Mouse (Mus musculus): ENCODE results near the gene Rhbdl1. TPM values are rescaled to one million over a fixed set of nuclear protein-coding genes. Genes with fewer than 3 reads are reported as not detected.

Gene Rhbdl1
- polyA plus RNA-seq, 1 experiment from 2014 or later = 1.9 TPM

DNA sequence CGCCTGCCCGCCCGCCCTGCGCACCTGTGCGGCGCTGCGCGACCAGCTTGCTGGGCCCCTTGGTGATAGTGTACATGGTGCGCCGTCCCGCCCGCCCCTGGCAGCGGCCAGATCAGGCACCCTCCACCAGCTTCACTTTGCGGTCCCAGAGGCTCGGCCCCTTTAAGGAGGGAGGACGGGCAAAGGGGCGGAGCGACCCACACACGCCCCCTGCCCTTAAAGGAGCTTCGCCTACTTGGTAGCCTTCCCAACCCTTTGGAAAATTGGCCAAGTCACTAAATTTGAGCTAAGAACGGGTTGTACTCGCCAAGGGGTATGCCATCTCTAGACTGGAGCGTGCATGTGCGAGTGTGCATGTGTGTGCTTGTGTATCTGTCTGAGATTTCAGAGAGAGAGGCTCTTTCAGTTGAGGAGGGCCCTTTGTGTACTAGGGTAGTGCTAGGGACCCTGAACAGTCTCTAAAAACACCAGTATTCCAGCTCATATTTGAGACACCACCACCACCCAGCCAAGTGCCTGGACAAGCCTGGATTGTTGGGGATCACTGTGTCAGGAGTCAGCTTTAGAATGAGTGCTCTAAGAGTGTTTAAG, 31.6 kb upstream of the Rhbdl1 start, which contains the start of gene Mcrip2:
Gene Mcrip2, minus strand, starts transcription at position 164 of the 591 bp plus-strand sequence.
- ATAC-seq = peak; percentile 92
- peak within 1 kb of the TSS; percentile 66 for H3K4me3 ChIP-seq (replicated peaks)
- under 1% methylated on average over 24 of the region's 24 CpGs for WGBS
- no peaks in the 10 kb centered on the region for H3K36me3 ChIP-seq
- H3K27ac ChIP-seq = peak within 1 kb of the TSS; percentile 74
- H3K9me3 ChIP-seq = no peaks in the 10 kb centered on the region
- 0 out of 2 replicates have a peak, but pooled peaks cover 10% of the 10 kb centered on the region for H3K4me1 ChIP-seq (replicated peaks)
- H3K27me3 ChIP-seq (replicated peaks) = no peaks in the 10 kb centered on the region
- peak within 1 kb of the TSS; percentile 67 for H3K9ac ChIP-seq
- H3K4me2 ChIP-seq (replicated peaks) = peak within 1 kb of the TSS; percentile 87

DNA sequence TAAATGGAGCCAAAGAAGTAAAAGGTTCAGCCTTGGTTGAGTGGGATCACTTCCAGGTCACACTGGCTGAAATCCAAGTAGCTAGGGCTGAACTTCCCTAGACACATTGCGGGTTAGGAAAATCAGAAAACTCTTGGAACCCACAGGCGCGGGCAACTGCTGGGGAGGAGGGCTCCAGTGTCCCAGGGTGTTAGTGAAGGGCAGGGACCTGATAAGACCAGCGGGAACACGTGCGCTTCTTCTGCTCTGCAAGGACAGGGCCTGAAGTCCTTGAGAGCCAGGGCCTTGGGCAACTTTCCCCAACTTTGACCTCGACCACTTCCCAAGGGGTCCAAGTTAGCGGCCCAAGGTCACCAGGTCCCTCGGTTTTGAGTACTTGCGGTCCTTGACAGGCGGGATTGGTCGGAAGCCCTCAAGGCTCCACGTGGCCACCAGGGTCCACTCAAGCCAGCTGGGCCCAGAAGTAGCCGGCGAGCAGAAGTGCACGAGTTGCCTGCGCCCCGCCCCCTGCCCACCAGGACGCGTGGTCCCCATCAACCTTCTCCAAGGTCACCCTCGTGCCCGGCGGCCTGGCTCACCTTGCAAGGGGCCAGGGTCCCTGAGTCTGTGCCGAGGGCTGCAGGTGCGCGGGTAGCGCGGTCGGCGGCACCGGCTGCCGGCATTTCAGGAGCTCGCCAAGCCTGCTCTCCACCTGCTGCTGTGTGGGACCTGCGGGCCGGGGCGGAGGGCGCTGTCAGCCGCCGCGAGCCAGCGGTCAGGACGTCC, 30.9 kb upstream of the Rhbdl1 start:
- Histone ChIP-seq H3K4me3 (replicated peaks) (peak overlapping the region; percentile 66), H3K36me3 (no peaks in the 10 kb centered on the region), H3K4me1 (replicated peaks) (0 out of 2 replicates have a peak, but pooled peaks cover 10% of the 10 kb centered on the region), H3K4me2 (replicated peaks) (peak overlapping the region; percentile 87), H3K9ac (peak overlapping the region; percentile 67), H3K27ac (peak overlapping the region; percentile 74), H3K9me3 (no peaks in the 10 kb centered on the region), H3K27me3 (replicated peaks) (no peaks in the 10 kb centered on the region)
- peak; percentile 52 for ATAC-seq
- WGBS = under 1% methylated on average over 42 of the region's 42 CpGs

DNA sequence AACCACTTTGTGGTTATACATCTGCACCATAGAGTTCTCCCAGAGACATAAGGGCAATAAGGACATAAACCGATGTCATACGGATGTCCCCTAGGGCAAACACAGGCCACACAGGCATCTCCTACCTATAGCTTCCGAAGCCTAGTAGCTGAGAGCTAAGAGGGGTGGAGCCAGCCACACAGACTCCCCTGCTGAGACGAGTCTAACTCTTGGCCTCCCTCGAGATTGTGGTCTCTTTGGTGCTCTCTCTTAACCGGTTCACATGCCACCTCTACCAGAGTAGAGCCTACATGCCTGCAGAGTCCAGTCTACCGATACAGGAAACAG, 30.4 kb upstream of the Rhbdl1 start:
- ATAC-seq = peak; percentile 16; the same call in 1 of the 2 replicates
- Histone ChIP-seq H3K36me3 (no peaks in the 10 kb centered on the region), H3K9ac (peak overlapping the region; percentile 67; the same call in 1 of the 2 replicates), H3K27ac (peak overlapping the region; percentile 74; the same call in 1 of the 2 replicates), H3K4me3 (replicated peaks) (peak overlapping the region; percentile 66), H3K27me3 (replicated peaks) (no peaks in the 10 kb centered on the region), H3K4me1 (replicated peaks) (0 out of 2 replicates have a peak, but pooled peaks cover 10% of the 10 kb centered on the region), H3K4me2 (replicated peaks) (peak overlapping the region; percentile 87), H3K9me3 (no peaks in the 10 kb centered on the region)
- 10% methylated on average over 7 of the region's 7 CpGs for WGBS

DNA sequence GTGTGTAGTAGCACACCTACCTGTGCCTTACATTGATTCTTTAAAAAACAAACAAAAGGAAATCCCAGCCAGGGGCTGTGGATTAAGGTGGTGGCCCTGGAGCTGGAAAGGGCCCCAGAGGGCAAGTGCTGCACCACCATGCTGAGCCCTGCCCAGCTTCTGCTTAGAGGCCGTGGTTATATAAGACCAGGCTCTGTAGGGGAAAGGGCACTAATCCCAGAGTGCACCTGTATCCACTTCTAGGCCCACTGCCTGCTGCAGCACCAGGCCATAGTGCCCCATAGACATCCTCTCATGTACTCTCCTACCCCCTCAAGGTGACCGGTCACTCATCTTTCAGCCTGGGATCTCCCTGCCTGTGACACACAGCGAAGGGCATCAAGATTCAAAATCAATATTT, 29.1 kb upstream of the Rhbdl1 start:
- no peak for ATAC-seq
- no peaks in the 10 kb centered on the region for H3K27me3 ChIP-seq (replicated peaks)
- no peak overlapping the region for H3K9ac ChIP-seq

DNA sequence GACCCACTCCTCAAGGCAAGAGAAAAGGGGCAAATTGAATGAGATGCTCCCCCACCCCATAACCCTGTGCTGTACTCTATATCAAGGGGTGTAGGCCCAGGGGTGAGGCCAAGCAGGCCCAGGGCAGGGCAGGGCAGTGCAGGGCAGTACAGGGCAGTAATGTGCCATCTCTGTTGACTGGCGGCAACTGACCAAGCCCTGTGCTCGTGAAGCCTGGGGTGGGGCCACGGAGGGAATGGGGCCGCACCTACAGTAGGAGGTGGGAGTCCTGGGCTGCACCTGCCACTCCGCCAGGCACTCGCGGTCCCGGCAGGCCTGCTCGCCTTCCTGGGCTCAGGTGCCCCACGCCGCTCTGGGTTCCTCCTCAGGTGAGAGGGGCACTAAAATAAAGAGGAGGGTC, 28.2 kb upstream of the Rhbdl1 start:
- H3K9me3 ChIP-seq = no peaks in the 10 kb centered on the region
- H3K9ac ChIP-seq = no peak overlapping the region
- no peak overlapping the region for H3K27ac ChIP-seq
- 80% methylated on average over 11 of the region's 11 CpGs for WGBS
- H3K4me3 ChIP-seq (replicated peaks) = no peak overlapping the region
- no peak for ATAC-seq
- H3K27me3 ChIP-seq (replicated peaks) = no peaks in the 10 kb centered on the region
- H3K36me3 ChIP-seq = no peaks in the 10 kb centered on the region
- H3K4me1 ChIP-seq (replicated peaks) = peaks cover 25% of the 10 kb centered on the region
- H3K4me2 ChIP-seq (replicated peaks) = no peak overlapping the region

More for the DNA sequence above, 29.1 kb upstream of the Rhbdl1 start:
- no peak overlapping the region for H3K4me3 ChIP-seq (replicated peaks)
- peaks cover 17% of the 10 kb centered on the region for H3K4me1 ChIP-seq (replicated peaks)
- no peak overlapping the region for H3K27ac ChIP-seq
- H3K4me2 ChIP-seq (replicated peaks) = peak overlapping the region; percentile 27
- 81% methylated on average over 3 of the region's 3 CpGs for WGBS
- no peaks in the 10 kb centered on the region for H3K36me3 ChIP-seq
- no peaks in the 10 kb centered on the region for H3K9me3 ChIP-seq

DNA sequence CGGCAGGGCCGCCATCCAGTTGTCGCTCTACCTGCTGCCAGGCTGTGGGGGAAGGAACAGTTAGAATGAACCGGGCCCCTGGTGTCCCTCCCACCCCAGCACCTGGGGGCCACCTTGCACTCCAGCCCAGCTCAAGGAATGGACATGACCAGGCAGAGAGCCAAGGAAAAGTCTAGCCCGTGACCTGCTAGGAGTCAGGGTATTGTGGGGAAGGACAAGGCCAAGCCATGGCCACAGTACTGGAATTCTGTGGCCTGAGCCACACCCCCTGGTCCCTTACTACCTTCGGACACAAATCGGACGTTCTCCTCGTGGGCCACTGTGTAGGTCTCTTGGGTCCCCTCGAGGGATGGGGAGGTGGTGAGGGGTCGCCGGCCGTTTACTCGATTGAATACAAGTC, 27.2 kb upstream of the Rhbdl1 start:
- no peaks in the 10 kb centered on the region for H3K36me3 ChIP-seq
- no peak for ATAC-seq
- H3K4me2 ChIP-seq (replicated peaks) = no peak overlapping the region
- peaks cover 29% of the 10 kb centered on the region for H3K4me1 ChIP-seq (replicated peaks)
- no peak overlapping the region for H3K27ac ChIP-seq
- no peak overlapping the region for H3K4me3 ChIP-seq (replicated peaks)
- no peak overlapping the region for H3K9ac ChIP-seq
- H3K27me3 ChIP-seq (replicated peaks) = no peaks in the 10 kb centered on the region
- no peaks in the 10 kb centered on the region for H3K9me3 ChIP-seq
- 89% methylated on average over 14 of the region's 14 CpGs for WGBS

DNA sequence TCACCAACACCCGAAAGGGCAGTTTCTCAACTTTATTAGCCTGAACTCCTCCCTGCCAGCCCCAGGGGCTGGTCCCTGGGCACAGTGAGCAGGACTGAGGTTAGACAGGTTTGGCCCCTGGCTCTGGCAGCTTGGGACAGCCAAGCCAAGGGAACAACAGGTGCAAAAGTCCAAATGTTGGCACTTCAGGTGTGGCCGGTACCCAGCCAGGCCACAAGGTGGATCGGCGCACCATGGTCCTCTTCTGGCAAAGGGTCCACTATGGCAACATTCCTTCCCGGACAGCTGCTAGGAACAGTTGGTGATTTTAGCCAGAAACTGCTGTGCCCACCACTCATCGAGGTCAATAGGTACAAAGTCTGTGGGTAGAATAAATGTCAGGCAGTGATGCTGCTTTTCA, 26.6 kb upstream of the Rhbdl1 start:
- WGBS = 87% methylated on average over 6 of the region's 6 CpGs
- Histone ChIP-seq H3K36me3 (no peaks in the 10 kb centered on the region), H3K4me2 (replicated peaks) (no peak overlapping the region), H3K9ac (no peak overlapping the region), H3K27me3 (replicated peaks) (no peaks in the 10 kb centered on the region), H3K4me3 (replicated peaks) (no peak overlapping the region), H3K27ac (no peak overlapping the region), H3K9me3 (no peaks in the 10 kb centered on the region), H3K4me1 (replicated peaks) (peaks cover 29% of the 10 kb centered on the region)
- ATAC-seq = no peak

DNA sequence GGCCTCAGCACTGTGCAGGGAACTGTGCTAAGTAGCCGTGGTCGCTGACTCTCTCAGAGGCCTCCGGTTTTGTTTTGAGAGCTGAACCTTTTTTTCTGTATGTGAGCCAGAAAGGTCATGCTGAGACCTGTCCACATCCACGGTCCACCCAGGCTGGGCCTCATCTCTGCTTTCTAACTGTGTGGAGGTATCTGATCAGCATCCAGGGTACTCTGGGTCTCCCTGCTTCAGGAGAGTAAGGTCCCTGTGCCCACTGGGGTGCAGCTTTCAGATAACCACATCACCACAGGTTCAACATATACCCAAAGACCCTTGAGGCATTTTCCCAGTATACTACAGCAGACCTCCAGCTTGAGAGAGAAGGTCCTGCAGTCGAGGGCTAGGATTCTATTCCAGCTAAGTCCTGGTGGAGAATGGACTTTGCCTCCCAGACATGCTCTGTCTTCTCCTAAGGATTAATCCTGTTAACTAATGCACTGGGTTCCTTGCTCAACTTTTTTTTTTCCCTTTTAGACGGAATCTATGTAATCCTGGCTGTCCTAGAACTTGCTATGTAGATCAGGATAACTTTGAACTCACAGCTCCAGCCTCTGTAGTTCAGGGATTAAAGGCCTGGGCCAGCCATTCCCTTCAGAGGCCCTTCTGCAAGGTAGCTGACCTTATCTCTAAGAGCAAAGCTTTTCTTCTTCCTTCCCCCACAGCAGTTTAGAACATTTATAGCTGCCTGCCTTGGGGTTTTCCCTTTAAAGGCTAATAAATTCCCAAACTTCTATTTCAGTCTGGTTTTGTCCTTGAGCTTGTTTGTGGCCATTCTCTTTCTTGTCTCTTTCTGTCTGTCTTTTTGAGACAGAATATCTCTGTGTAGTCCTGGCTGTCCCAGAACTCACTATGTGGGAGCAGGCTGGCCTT, 24.9 kb upstream of the Rhbdl1 start:
- Histone ChIP-seq H3K27ac (peak overlapping the region; percentile 81), H3K9me3 (no peaks in the 10 kb centered on the region), H3K27me3 (replicated peaks) (no peaks in the 10 kb centered on the region), H3K4me3 (replicated peaks) (peak overlapping the region; percentile 69), H3K4me2 (replicated peaks) (peak overlapping the region; percentile 95), H3K36me3 (no peaks in the 10 kb centered on the region), H3K4me1 (replicated peaks) (peaks cover 22% of the 10 kb centered on the region), H3K9ac (peak overlapping the region; percentile 77)
- peak; percentile 14; the same call in 1 of the 2 replicates for ATAC-seq
- WGBS = 9% methylated on average over 6 of the region's 6 CpGs

DNA sequence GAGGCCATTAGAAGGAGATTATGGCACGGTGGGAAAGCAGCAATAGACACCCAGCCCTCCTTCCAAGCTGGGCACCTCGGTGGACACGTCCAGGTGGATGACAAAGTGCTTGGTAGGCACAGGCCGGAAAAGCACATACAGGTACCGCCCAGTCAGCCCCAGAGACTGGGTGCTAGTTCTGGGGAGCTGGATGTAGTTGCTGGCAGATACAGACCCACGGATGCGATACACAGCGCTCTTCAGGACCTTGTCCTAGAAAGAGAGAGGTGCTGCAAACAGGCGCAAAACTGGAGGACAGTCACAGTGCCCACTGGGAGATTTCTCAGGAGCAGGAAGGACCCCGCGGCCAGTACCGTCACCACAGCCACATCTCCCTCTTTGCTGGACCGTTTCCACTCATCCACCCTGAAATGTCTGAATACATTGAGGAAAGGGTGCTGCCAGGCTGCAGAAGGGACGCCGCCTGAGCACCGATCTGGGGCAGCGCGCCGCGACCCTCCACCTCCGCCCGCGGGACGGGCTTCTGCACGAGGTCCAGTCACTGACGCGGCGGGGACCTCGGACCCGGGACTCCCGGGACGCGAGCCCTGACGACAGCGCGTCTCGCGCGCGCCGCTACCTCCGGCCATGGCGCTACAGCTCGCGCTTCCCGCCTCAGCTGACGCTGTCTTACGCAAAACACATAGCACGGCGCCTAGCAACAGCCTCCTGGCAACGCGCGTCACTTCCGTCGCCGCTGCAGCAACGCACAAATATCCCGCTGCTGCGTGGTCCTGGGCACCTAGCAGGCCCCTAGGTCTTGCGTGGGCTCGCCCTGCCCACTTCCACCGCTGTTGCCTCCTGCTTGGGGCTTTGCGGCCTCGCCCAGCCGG, 24.0 kb upstream of the Rhbdl1 start, which contains the start of gene Wdr90:
Gene Wdr90, minus strand, starts transcription at position 670 of the 872 bp plus-strand sequence.
- no peaks in the 10 kb centered on the region for H3K36me3 ChIP-seq
- H3K4me2 ChIP-seq (replicated peaks) = peak within 1 kb of the TSS; percentile 95
- ATAC-seq = peak; percentile 94
- peak within 1 kb of the TSS; percentile 69 for H3K4me3 ChIP-seq (replicated peaks)
- H3K27me3 ChIP-seq (replicated peaks) = no peaks in the 10 kb centered on the region
- H3K27ac ChIP-seq = peak within 1 kb of the TSS; percentile 81
- H3K9ac ChIP-seq = peak within 1 kb of the TSS; percentile 77
- WGBS = 2% methylated on average over 65 of the region's 65 CpGs
- H3K4me1 ChIP-seq (replicated peaks) = peaks cover 19% of the 10 kb centered on the region
- H3K9me3 ChIP-seq = no peaks in the 10 kb centered on the region

DNA sequence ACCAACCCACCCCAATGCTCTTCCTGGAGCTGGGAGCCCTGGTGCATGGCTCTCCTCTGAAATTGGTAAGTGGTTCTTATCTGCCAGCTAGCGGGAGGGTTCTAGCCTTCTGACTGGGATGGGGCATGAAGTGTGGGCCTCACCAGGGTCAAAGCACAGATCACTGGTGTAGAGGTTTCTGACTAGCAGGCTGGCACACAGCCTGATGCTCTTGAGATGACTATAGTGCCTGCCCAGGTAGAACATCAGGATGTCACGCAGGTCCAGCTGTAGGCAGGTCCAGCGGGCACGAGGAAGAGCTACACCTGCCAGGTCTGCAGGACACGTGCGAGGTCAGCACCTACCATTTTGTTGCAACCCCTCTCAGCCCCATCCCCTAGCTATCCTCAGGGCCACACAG, 23.1 kb upstream of the Rhbdl1 start:
- peak overlapping the region; percentile 95 for H3K4me2 ChIP-seq (replicated peaks)
- 89% methylated on average over 6 of the region's 6 CpGs for WGBS
- peak overlapping the region; percentile 77; the same call in 1 of the 2 replicates for H3K9ac ChIP-seq
- no peaks in the 10 kb centered on the region for H3K9me3 ChIP-seq
- no peak overlapping the region for H3K27ac ChIP-seq
- no peaks in the 10 kb centered on the region for H3K27me3 ChIP-seq (replicated peaks)
- peaks cover 19% of the 10 kb centered on the region for H3K4me1 ChIP-seq (replicated peaks)
- ATAC-seq = no peak
- H3K4me3 ChIP-seq (replicated peaks) = peak overlapping the region; percentile 69
- H3K36me3 ChIP-seq = no peaks in the 10 kb centered on the region

DNA sequence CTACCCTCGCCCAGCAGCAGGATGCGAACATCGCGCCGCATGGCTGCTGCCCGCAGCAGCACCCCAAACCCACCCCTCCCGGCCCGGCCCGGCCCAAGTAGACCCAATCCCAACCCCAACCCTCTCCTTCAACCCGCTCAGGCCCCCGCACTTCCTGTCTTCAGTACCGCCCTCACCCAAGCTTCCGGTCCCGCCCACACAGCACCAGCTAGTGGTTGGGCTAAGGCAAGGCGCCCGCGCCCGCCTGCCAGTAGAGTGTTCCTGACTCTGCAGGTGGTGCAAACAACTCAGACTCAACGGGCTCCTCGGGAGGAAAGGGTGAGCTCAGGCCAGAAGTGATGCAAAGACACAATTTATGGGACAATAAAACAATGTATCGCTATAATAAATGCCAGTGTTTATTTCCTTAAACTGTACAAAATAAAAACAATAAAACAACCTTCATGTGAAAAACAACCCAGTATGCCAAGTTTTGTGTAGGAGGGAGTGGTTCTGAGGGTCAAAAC, 7.4 kb upstream of the Rhbdl1 start, which contains the start of gene Rhot2:
Gene Rhot2, minus strand, starts transcription at position 456 of the 506 bp plus-strand sequence.
- Histone ChIP-seq H3K4me3 (replicated peaks) (peak within 1 kb of the TSS; percentile 82), H3K27me3 (replicated peaks) (no peaks in the 10 kb centered on the region), H3K4me1 (replicated peaks) (peaks cover 26% of the 10 kb centered on the region), H3K27ac (peak within 1 kb of the TSS; percentile 80), H3K4me2 (replicated peaks) (peak within 1 kb of the TSS; percentile 81), H3K36me3 (peaks cover 16% of the 10 kb centered on the region), H3K9me3 (no peaks in the 10 kb centered on the region), H3K9ac (peak within 1 kb of the TSS; percentile 90)
- WGBS = under 1% methylated on average over 21 of the region's 21 CpGs
- peak; percentile 96 for ATAC-seq
